Mouse (Mus musculus) G1E-ER4 (cell line): Measurements from ENCODE around the gene Arl8b. TPM values are rescaled to one million over a fixed set of nuclear protein-coding genes. Genes with fewer than 3 reads are reported as not detected.

ENCODE experiments used
- GATA1 ChIP-seq: IDR thresholded peaks from one replicate; pipeline ENCODE4 v1.8.0; 2012; ENCODE audit warnings: low read length, inconsistent platforms
- polyA plus RNA-seq: library from polyadenylated mRNA; stranded (reverse); fragments of >175 nt; gene quantifications from 2 replicates; pipeline ENCODE4 v1.2.3, GENCODE M21; 2012

Arl8b gene
- polyA plus RNA-seq, 1 experiment: 17.9 TPM

DNA sequence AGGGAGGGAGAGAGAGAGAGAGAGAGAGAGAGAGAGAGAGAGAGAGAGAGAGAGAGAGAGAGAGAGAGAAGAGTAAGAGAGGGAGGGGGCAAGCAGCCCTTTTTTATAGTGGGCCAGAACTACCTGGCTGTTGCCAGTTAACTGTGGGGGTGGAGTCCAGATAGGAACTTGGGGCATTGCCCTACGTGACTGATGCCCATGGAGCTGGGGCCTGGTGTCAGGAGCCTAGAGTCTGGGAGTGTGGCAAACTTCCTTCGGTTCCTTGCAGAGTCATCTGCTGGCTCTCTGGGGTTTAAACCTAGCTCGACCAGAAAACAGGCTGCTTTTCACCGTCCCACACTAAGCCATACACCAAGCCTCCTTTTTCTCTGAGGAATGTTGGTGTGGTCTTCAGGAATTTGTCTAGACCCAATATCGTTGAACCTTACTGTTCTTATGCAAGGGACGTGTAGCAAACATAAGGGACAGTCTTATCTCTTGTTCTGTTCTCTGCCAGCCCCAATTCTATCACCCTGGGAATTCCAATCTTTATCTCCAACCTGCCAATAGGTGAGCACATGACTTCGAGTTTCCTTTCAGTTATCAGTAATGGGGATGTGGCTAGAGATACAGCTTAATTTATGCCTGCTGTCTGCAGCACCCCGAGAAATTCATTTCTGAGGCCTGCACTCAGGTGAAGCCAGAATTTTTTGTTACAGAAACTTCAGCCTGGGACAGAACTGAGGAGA, 5.2 kb upstream of the Arl8b start:
- peak; percentile 73 for TF ChIP-seq GATA1

GRCm38 (mm10) chr6:108778399-108778798, 4.5 kb upstream of the Arl8b start:
- TF ChIP-seq GATA1: no peak

- no peak for TF ChIP-seq GATA1
Measured at GRCm38 (mm10) chr6:108781865-108782264, 1.0 kb upstream of the Arl8b start.

DNA sequence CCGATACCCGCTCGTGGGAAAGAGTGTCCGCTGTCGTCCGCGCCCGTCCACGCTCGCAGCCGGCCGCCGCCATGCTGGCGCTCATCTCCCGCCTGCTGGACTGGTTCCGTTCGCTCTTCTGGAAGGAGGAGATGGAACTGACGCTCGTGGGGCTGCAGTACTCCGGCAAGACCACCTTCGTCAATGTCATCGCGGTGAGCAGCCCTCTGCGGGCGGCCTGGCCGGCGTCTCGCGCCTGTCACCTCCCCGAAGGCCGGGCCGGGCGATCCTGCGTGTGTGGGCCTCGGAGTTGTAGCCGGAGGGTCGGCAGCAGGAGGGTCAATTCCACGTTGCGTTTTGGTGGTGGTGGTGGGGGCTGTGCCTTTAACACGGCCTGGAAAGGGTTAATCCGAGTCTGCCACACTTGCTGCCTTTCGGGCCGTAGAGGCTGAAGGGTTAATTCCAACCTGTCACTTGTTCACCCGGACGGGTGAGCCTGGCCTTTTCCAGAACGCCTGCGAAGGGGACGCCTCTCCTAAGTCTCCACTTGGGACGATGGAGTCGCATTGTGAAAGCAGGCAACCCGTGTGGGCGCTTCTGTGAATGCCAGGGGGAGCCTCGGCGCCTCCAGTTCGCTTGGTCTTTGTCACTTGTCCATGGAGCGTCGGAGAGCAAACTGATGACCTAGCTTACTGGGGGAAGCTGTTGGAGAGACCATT, 434 bp downstream of the Arl8b start:
- TF ChIP-seq GATA1: no peak

GRCm38 (mm10) chr6:108784056-108784455, 1.2 kb downstream of the Arl8b start:
- no peak for TF ChIP-seq GATA1

DNA sequence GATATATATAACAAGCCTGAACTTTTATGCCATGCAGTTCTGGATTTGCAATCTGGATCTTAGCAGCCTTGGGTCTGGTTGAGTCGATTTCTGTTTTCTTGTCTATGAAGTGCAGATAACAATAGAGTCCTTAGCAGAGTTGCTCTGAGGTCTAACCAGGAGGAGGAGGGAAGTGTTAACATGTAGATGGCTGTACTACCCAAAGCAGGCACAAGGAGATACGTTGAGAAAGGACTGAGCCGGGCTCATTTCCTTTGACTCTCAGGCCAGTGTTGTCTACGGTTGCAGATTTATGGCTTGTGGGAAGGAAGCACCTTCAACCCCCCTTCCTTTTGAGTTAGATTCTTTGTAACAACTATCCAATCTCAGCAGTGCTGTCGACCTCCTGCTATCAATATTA, 1.9 kb downstream of the Arl8b start:
- peak; percentile 16 for TF ChIP-seq GATA1

- no peak for TF ChIP-seq GATA1
Measured at GRCm38 (mm10) chr6:108785551-108785950, 2.7 kb downstream of the Arl8b start.

GRCm38 (mm10) chr6:108791498-108791897, 8.6 kb downstream of the Arl8b start:
- TF ChIP-seq GATA1: no peak

DNA sequence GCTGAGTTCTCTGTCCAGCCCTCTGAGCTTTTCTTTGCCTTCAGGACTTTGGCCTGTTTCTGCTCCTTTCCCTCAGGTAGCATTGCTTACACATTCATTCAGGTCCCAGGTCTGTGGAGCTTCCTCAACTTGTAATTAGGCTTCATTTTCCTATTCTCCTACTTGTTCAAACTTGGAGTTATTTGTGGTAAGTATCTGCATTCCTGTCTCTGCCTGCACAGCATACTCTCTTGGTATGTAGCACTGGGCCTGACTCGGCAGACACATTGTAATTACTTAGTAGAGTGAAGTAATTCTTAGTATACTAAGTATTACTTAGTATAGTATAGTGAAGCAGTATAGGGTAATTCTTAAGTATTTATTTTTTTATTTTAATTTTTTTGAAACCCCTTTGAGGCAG, 13.0 kb downstream of the Arl8b start:
- no peak for TF ChIP-seq GATA1

- TF ChIP-seq GATA1: no peak
Measured at GRCm38 (mm10) chr6:108796706-108797105, 13.8 kb downstream of the Arl8b start.

DNA sequence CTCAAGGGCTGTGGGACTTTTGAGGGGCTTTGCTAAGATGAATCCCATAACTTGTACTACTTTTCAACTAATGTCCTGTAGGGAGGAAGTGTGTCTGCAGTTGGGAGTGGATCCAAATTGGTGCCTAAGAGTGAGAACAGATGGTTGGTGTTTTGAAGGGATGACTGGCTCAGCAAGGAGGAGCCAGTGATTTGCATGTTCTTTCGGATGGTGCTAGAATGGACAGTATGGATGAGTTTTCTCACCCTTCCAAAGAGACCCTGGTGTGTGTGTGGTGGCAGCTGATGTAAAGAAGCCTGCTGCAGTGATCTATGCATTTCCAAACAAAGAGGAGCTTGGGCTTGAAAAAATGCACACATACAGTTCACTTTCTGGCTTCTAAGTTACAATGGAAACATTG, 22.3 kb downstream of the Arl8b start:
- no peak for TF ChIP-seq GATA1

DNA sequence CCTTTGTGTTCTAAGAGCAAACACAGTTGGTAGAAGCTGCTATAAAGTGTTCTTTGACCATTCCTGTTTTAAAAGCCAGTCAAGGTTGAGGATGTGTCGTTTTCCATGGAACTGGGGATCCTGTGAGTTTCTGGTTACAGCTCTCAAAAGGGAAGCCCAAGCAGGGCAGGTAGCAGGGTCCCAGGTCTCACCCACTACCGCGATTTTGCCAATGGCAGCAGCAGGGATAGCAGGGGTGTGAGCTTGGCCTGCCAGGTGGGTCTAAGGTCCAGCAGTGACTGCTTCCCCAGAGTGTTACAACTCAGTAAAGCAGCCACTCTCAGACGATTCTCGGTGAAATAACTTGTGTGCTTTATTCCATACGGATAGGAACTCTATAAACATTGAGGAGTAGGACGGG, 23.0 kb downstream of the Arl8b start:
- no peak for TF ChIP-seq GATA1

DNA sequence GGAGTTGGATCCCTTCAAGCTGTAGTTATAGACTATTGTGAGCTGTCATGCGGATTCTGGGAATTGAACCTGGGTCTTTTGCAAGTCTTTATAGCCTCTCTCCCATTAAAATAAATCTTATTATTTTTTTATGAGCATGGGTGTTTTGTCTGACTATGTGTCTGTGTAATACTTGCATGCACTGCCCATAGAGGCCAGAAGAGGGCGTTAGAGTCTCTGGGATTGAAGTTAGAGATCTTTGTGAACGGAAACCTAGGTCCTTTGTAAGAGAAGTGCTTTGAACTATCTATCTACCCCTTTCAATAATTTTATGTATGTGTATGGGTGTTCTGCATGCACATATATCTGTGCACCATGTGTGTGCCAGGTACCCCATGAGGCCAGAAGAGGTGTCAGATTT, 24.5 kb downstream of the Arl8b start:
- no peak for TF ChIP-seq GATA1

DNA sequence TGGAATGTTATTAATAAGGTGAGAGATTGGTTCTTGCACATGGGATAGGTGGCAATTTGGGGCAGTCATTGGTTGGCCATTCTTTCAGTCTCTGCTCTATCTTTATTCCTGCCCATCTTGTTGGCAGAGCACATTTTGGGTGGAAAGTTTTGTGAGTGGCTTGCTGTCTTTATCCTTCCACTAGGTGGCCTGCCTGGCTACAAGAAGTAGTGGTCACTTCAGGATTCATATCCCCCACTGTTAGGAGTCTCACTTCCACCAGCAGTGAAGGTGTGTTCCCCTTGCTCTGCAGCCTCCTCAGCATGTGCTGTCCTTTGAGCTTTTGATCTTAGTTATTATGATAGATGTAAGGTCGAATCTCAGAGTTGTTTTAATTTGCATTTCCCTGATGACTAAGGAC, 25.9 kb downstream of the Arl8b start:
- no peak for TF ChIP-seq GATA1

- TF ChIP-seq GATA1: no peak
Measured at GRCm38 (mm10) chr6:108810237-108810636, 27.3 kb downstream of the Arl8b start.

GRCm38 (mm10) chr6:108812134-108812533, 29.2 kb downstream of the Arl8b start:
- TF ChIP-seq GATA1: no peak

DNA sequence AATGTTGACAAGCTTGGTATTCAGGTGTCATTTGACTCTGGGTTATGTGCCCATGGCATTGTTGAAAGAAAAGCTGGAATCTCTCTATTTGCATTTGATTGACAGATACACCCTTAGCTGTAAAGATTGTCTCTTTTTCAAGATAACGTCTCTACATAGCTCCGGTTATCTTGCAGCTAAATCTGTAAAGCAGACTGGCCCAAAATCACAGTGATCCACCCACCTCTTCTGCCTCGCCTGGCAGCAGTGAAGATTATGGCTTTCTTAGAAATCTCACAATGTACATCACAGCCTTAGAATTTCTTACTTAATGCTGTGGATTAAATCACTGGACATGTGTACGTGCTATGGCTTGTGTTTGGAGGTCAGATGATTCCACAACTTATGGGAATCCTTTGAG, 34.6 kb downstream of the Arl8b start:
- no peak for TF ChIP-seq GATA1
